Mouse (Mus musculus) ovary, postnatal 14 days (tissue): ENCODE measurements around the gene Eef1g.

Experiments
- DNase-seq: peaks from one replicate; pipeline ENCODE4 v3.0.0; 2022; ENCODE audit warnings: low spot score

Eef1g gene

DNA sequence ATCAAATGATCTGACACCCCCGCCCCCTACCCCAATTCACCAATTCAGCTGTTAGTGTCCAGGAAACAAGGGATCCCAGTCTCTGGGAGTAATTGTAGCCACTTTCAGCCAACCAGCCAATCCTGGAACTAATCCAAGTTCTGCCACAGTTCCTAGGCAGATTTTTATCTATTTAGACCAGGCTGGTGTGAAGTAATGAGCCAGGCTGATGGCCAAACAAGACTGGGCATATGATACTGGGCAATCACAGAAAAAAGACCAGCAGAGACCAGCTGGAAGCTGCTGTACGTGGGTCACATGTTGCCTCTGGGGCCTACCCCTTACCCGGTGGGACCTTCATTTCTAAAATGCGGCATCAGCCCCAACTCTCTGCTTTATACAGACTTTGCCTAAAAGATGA, 59.8 kb downstream of the Eef1g start:
- no peak for DNase-seq

DNA sequence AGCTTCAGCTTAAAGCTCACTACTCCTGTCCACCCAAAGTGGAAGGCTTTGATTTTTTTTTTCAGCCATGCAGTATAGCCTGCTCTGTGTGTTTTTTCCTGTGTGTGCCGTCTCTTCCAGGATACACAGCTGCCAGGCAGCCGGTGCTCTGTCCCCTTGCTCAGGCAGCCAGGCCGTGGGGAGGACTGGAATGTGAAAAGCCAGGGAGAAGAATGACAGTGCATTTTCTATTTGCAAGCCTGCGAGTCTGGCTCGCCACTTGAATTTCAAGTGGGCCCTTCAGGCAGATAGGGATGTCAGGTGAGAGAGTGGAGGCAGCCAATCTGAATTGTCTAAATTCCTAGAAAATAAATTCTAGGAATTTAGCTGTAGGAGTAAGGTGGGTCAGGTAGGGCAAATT, 61.0 kb downstream of the Eef1g start:
- DNase-seq: no peak
